ENCODE assay signal across 17 mouse cellular contexts in the genomic region with DNA sequence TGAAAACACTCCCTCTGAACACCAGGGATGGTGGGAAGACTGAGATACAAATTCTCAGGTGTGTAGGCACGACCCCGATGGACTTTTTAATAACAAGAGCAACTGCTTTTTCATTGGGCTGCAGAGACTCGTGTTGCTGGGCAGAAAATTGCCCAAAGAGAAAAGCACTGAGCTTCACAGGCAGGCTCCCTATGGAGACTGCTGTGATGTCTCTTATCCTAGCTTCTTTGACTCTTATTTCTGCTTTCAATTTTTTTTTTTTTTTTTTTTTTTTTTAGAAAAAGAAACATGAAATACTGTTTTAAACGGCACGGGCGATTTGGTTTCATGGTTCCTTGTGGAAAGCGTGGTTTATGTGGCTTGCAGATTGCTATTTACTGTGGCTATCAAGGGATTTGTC.
DNase-seq lines count a peak whose midpoint lies in the region; ATAC-seq and TF ChIP-seq lines count a peak whose summit lies in the region.
"Had no signal": no experiment of that assay in that cellular context is flagged by ENCODE, and none has a peak within 500 bp of the region (broad histone marks: within the 10 kb centered on the region; RNA-seq: fewer than 3 reads in every experiment).

No protein-coding gene starts in this region.

- no peak overlapping the region for H3K4me3 ChIP-seq in forebrain, embryonic 13.5 days
- H3K4me3 ChIP-seq in forebrain, postnatal 0 days (ENCODE audit: low read depth, low read length), result no peak overlapping the region
- H3K4me3 ChIP-seq in midbrain, embryonic 15.5 days, result no peak overlapping the region
- no peak overlapping the region for H3K4me3 ChIP-seq in midbrain, embryonic 13.5 days (replicated peaks)
- no peak overlapping the region for H3K4me3 ChIP-seq in hindbrain, embryonic 15.5 days
- H3K4me3 ChIP-seq in myocyte, result no peak overlapping the region
- no peak overlapping the region for H3K4me3 ChIP-seq in intestine, postnatal 0 days (ENCODE audit: low read depth, low read length)
- H3K4me3 ChIP-seq: forebrain, embryonic 12.5 days; liver, embryonic 15.5 days; midbrain, embryonic 12.5 days; neural tube, embryonic 12.5 days had no signal

- ATAC-seq in forebrain, embryonic 13.5 days, result peak; percentile 21; the same call in 1 of the 2 replicates
- ATAC-seq in forebrain, postnatal 0 days, result no peak
- peak; percentile 39; the same call in 1 of the 2 replicates for ATAC-seq in midbrain, embryonic 15.5 days (replicated peaks)
- ATAC-seq in midbrain, embryonic 13.5 days, result no peak
- no peak for ATAC-seq in hindbrain, embryonic 15.5 days (ENCODE audit: low FRiP score, low read depth)
- ATAC-seq in intestine, postnatal 0 days, result no peak

- 50% methylated on average over 7 of the region's 7 CpGs for WGBS in forebrain, embryonic 13.5 days
- WGBS in forebrain, postnatal 0 days, result 54% methylated on average over 7 of the region's 7 CpGs
- WGBS in midbrain, embryonic 15.5 days, result 42% methylated on average over 7 of the region's 7 CpGs
- WGBS in midbrain, embryonic 13.5 days, result 45% methylated on average over 7 of the region's 7 CpGs
- WGBS in hindbrain, embryonic 15.5 days, result 40% methylated on average over 7 of the region's 7 CpGs
- WGBS in intestine, postnatal 0 days, result 65% methylated on average over 7 of the region's 7 CpGs

- no peak overlapping the region for H3K4me2 ChIP-seq in forebrain, embryonic 13.5 days
- no peak overlapping the region for H3K4me2 ChIP-seq in forebrain, postnatal 0 days (ENCODE audit: low read depth)
- peak overlapping the region; percentile 6; the same call in 1 of the 2 replicates for H3K4me2 ChIP-seq in midbrain, embryonic 15.5 days
- no peak overlapping the region for H3K4me2 ChIP-seq in midbrain, embryonic 13.5 days (replicated peaks)
- peak overlapping the region; percentile 15 for H3K4me2 ChIP-seq in hindbrain, embryonic 15.5 days
- H3K4me2 ChIP-seq in myocyte (ENCODE audit: low read depth), result peak overlapping the region; percentile 42
- no peak overlapping the region for H3K4me2 ChIP-seq in intestine, postnatal 0 days (replicated peaks; ENCODE audit: low read depth)
- H3K4me2 ChIP-seq: forebrain, embryonic 12.5 days; midbrain, embryonic 12.5 days; neural tube, embryonic 12.5 days had no signal

- H3K79me2 ChIP-seq in myocyte (ENCODE audit: control insufficient read depth, insufficient read depth), result no peaks in the 10 kb centered on the region

- no peak overlapping the region for H3ac ChIP-seq in myocyte (ENCODE audit: control insufficient read depth, insufficient read length)

- no peak for TF ChIP-seq POLR2A in myocyte (IDR thresholded peaks at IDR 0.05; ENCODE audit: insufficient read length, low read depth)

- H3K27me3 ChIP-seq in forebrain, embryonic 13.5 days, result no peaks in the 10 kb centered on the region
- H3K27me3 ChIP-seq in forebrain, postnatal 0 days (ENCODE audit: insufficient read depth, low read length), result no peaks in the 10 kb centered on the region
- H3K27me3 ChIP-seq in midbrain, embryonic 15.5 days (replicated peaks), result no peaks in the 10 kb centered on the region
- H3K27me3 ChIP-seq in midbrain, embryonic 13.5 days, result no peaks in the 10 kb centered on the region
- no peaks in the 10 kb centered on the region for H3K27me3 ChIP-seq in hindbrain, embryonic 15.5 days
- H3K27me3 ChIP-seq in myocyte (ENCODE audit: control insufficient read depth, insufficient read depth, insufficient read length), result no peaks in the 10 kb centered on the region
- H3K27me3 ChIP-seq in intestine, postnatal 0 days (replicated peaks; ENCODE audit: control insufficient read depth, insufficient read depth, low read length), result no peaks in the 10 kb centered on the region
- H3K27me3 ChIP-seq: forebrain, embryonic 12.5 days; liver, embryonic 15.5 days; midbrain, embryonic 12.5 days; neural tube, embryonic 12.5 days had no signal

- H3K36me3 ChIP-seq in forebrain, embryonic 13.5 days (ENCODE audit: poor library complexity, severe bottlenecking), result no peaks in the 10 kb centered on the region
- H3K36me3 ChIP-seq in forebrain, postnatal 0 days (ENCODE audit: insufficient read depth), result no peaks in the 10 kb centered on the region
- no peaks in the 10 kb centered on the region for H3K36me3 ChIP-seq in midbrain, embryonic 15.5 days (replicated peaks)
- no peaks in the 10 kb centered on the region for H3K36me3 ChIP-seq in midbrain, embryonic 13.5 days
- H3K36me3 ChIP-seq in hindbrain, embryonic 15.5 days, result no peaks in the 10 kb centered on the region
- H3K36me3 ChIP-seq in myocyte (ENCODE audit: control insufficient read depth, insufficient read depth), result no peaks in the 10 kb centered on the region
- H3K36me3 ChIP-seq in intestine, postnatal 0 days (ENCODE audit: control insufficient read depth, insufficient read depth), result no peaks in the 10 kb centered on the region
- H3K36me3 ChIP-seq: forebrain, embryonic 12.5 days; liver, embryonic 15.5 days; midbrain, embryonic 12.5 days; neural tube, embryonic 12.5 days had no signal

- no peak overlapping the region for H3K27ac ChIP-seq in forebrain, embryonic 13.5 days
- no peak overlapping the region for H3K27ac ChIP-seq in forebrain, postnatal 0 days (ENCODE audit: low read depth, low read length)
- no peak overlapping the region for H3K27ac ChIP-seq in midbrain, embryonic 15.5 days
- no peak overlapping the region for H3K27ac ChIP-seq in midbrain, embryonic 13.5 days
- H3K27ac ChIP-seq in hindbrain, embryonic 15.5 days (replicated peaks), result no peak overlapping the region
- no peak overlapping the region for H3K27ac ChIP-seq in intestine, postnatal 0 days (ENCODE audit: low read depth, low read length)
- H3K27ac ChIP-seq: forebrain, embryonic 12.5 days; liver, embryonic 15.5 days; midbrain, embryonic 12.5 days; neural tube, embryonic 12.5 days had no signal

- H3K4me1 ChIP-seq in forebrain, embryonic 13.5 days, result no peaks in the 10 kb centered on the region
- no peaks in the 10 kb centered on the region for H3K4me1 ChIP-seq in forebrain, postnatal 0 days (ENCODE audit: insufficient read depth)
- H3K4me1 ChIP-seq in midbrain, embryonic 15.5 days, result no peaks in the 10 kb centered on the region
- H3K4me1 ChIP-seq in midbrain, embryonic 13.5 days (replicated peaks), result 0 out of 2 replicates have a peak, but pooled peaks cover 2% of the 10 kb centered on the region
- no peaks in the 10 kb centered on the region; the same call in 1 of the 2 replicates for H3K4me1 ChIP-seq in hindbrain, embryonic 15.5 days (replicated peaks)
- no peaks in the 10 kb centered on the region for H3K4me1 ChIP-seq in intestine, postnatal 0 days (replicated peaks; ENCODE audit: control insufficient read depth, insufficient read depth, low read length)
- H3K4me1 ChIP-seq: forebrain, embryonic 12.5 days; liver, embryonic 15.5 days; midbrain, embryonic 12.5 days; neural tube, embryonic 12.5 days had no signal

- H3K9me3 ChIP-seq in forebrain, embryonic 13.5 days (replicated peaks), result no peaks in the 10 kb centered on the region
- no peaks in the 10 kb centered on the region for H3K9me3 ChIP-seq in forebrain, postnatal 0 days (ENCODE audit: low read length)
- H3K9me3 ChIP-seq in midbrain, embryonic 15.5 days, result no peaks in the 10 kb centered on the region
- no peaks in the 10 kb centered on the region for H3K9me3 ChIP-seq in midbrain, embryonic 13.5 days
- no peaks in the 10 kb centered on the region for H3K9me3 ChIP-seq in hindbrain, embryonic 15.5 days
- no peaks in the 10 kb centered on the region for H3K9me3 ChIP-seq in intestine, postnatal 0 days (ENCODE audit: control insufficient read depth)
- H3K9me3 ChIP-seq: forebrain, embryonic 12.5 days; liver, embryonic 15.5 days; midbrain, embryonic 12.5 days; neural tube, embryonic 12.5 days had no signal

- H3K9ac ChIP-seq in forebrain, embryonic 13.5 days, result no peak overlapping the region
- H3K9ac ChIP-seq in forebrain, postnatal 0 days, result no peak overlapping the region
- no peak overlapping the region for H3K9ac ChIP-seq in midbrain, embryonic 15.5 days
- H3K9ac ChIP-seq in midbrain, embryonic 13.5 days (replicated peaks), result no peak overlapping the region
- H3K9ac ChIP-seq in hindbrain, embryonic 15.5 days, result no peak overlapping the region
- no peak overlapping the region for H3K9ac ChIP-seq in intestine, postnatal 0 days (ENCODE audit: low read depth, low read length)
- H3K9ac ChIP-seq: forebrain, embryonic 12.5 days; liver, embryonic 15.5 days; midbrain, embryonic 12.5 days; neural tube, embryonic 12.5 days had no signal

- no peak for DNase-seq in forebrain, postnatal 0 days
- DNase-seq in right cerebral cortex, adult 2 months (ENCODE audit: low spot score in 2 of 2), result no peak
- DNase-seq: adrenal gland, postnatal 14 days; cerebellum, adult 18-20 months; gastrocnemius, postnatal 36 days; lung, postnatal 14 days; right cerebral cortex, postnatal 14 days had no signal

- TF ChIP-seq CTCF in forebrain, postnatal 0 days (IDR thresholded peaks at IDR 0.05; ENCODE audit: low read depth), result no peak
- TF ChIP-seq CTCF in intestine, postnatal 0 days (IDR thresholded peaks at IDR 0.05; ENCODE audit: low read depth), result no peak

TF ChIP-seq in myocyte, 11 proteins besides CTCF, POLR2A, EP300 and RAD21:
- no peak for TF ChIP-seq CEBPB (IDR thresholded peaks at IDR 0.05; ENCODE audit: insufficient read depth, poor library complexity, severe bottlenecking)

Comparison
In these comparisons a context has a peak if more than half of its experiments do, and no peak if none do; other contexts are left out.
1. ATAC-seq: peak in forebrain, embryonic 13.5 days (single experiment) and midbrain, embryonic 15.5 days (single experiment); none in forebrain, postnatal 0 days (single experiment), midbrain, embryonic 13.5 days (single experiment), hindbrain, embryonic 15.5 days (single experiment) and intestine, postnatal 0 days (single experiment).
2. H3K4me2 ChIP-seq: peak in midbrain, embryonic 15.5 days (single experiment), hindbrain, embryonic 15.5 days (single experiment) and myocyte (single experiment); none in forebrain, embryonic 13.5 days (single experiment), forebrain, postnatal 0 days (single experiment), midbrain, embryonic 13.5 days (single experiment) and intestine, postnatal 0 days (single experiment).